Mouse (Mus musculus) heart, embryonic 12.5 days (tissue): ENCODE results near the gene Rassf3. TPM values are rescaled to one million over a fixed set of nuclear protein-coding genes. Genes with fewer than 3 reads are reported as not detected.

Experiments
- ATAC-seq: fragments of 200-750 bp; cut with Nextera tagmentation; 2 replicates; pipeline ENCODE4 v1.8.0; 2017; ENCODE audit warnings: moderate TSS enrichment, moderate library complexity; ENCODE audit not compliant: insufficient number of reproducible peaks, low FRiP score
- H3K27ac ChIP-seq: fragments of 300-500 bp; sonication (generic); 2 replicates; pipeline ENCODE4 v1.5.1; 2016; ENCODE audit warnings: mild to moderate bottlenecking, moderate library complexity; ENCODE audit not compliant: poor library complexity, severe bottlenecking
- H3K27me3 ChIP-seq: fragments of 300-500 bp; sonication (generic); replicated peaks from 2 replicates; pipeline ENCODE4 v1.6.1; 2016; ENCODE audit warnings: mild to moderate bottlenecking, moderate library complexity
- H3K36me3 ChIP-seq: fragments of 300-500 bp; sonication (generic); 2 replicates; pipeline ENCODE4 v1.6.1; 2016; ENCODE audit warnings: mild to moderate bottlenecking, moderate library complexity
- H3K4me1 ChIP-seq: fragments of 300-500 bp; sonication (generic); replicated peaks from 2 replicates; pipeline ENCODE4 v1.6.1; 2016; ENCODE audit warnings: mild to moderate bottlenecking
- H3K4me2 ChIP-seq: fragments of 300-500 bp; sonication (generic); 2 replicates; pipeline ENCODE4 v1.6.1; 2016; ENCODE audit warnings: mild to moderate bottlenecking, moderate library complexity
- H3K4me3 ChIP-seq: fragments of 300-500 bp; sonication (generic); 2 replicates; pipeline ENCODE4 v1.5.1; 2016; ENCODE audit warnings: mild to moderate bottlenecking
- H3K9ac ChIP-seq: fragments of 300-500 bp; sonication (generic); 2 replicates; pipeline ENCODE4 v1.6.1; 2016; ENCODE audit warnings: mild to moderate bottlenecking, moderate library complexity
- H3K9me3 ChIP-seq: fragments of 300-500 bp; sonication (generic); replicated peaks from 2 replicates; pipeline ENCODE4 v1.6.1; 2016; ENCODE audit warnings: mild to moderate bottlenecking, moderate library complexity
- WGBS: fragments of 180-500 bp; shearing (Covaris S2); methylation state at CpG from one replicate; pipeline ENCODE4 v1.1.7; 2016; 5-methylcytosine and 5-hydroxymethylcytosine counted together
- polyA plus RNA-seq: library from polyadenylated mRNA; unstranded; fragments of >200 nt; fragmentation: Nextera tagmentation; extraction: Ambion mirVana; gene quantifications from 2 replicates; pipeline ENCODE4 v1.2.1, GENCODE M21; 2016

Rassf3 gene
- polyA plus RNA-seq, 1 experiment from 2014 or later = 27.0 TPM

GRCm38 (mm10) chr10:121363201-121363600 is 112.9 kb downstream of the Rassf3 start:
- 78% methylated on average over 8 of the region's 8 CpGs for WGBS
- Histone ChIP-seq H3K9me3 (no peaks in the 10 kb centered on the region), H3K9ac (no peak overlapping the region), H3K36me3 (peaks cover 3% of the 10 kb centered on the region; the same call in 1 of the 2 replicates), H3K4me1 (peaks cover 19% of the 10 kb centered on the region), H3K27ac (no peak overlapping the region), H3K27me3 (no peaks in the 10 kb centered on the region), H3K4me2 (no peak overlapping the region), H3K4me3 (no peak overlapping the region)
- ATAC-seq = no peak

DNA sequence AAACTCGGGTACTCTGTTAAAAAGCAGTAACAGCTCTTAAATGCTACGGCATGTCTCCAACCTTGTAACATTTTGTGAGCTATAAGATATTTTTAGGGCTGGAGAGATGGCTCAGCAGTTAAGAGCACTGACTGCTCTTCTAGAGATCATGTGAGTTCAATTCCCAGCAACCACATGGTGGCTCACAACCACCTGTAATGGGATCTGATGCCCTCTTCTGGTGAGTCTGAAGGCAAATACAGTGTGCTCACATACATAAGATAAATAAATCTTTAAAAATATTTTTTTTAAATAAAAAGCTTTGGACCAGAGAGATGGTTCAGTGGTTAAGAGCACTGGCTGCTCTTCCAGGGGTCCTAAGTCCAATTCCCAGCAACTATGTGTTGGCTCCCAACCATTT is 115.8 kb downstream of the Rassf3 start:
- Histone ChIP-seq H3K9ac (no peak overlapping the region), H3K36me3 (no peaks in the 10 kb centered on the region), H3K27me3 (no peaks in the 10 kb centered on the region), H3K4me1 (peaks cover 5% of the 10 kb centered on the region), H3K9me3 (no peaks in the 10 kb centered on the region), H3K4me3 (no peak overlapping the region), H3K27ac (no peak overlapping the region), H3K4me2 (no peak overlapping the region)
- WGBS = 78% methylated on average over 2 of the region's 2 CpGs
- ATAC-seq = no peak

Other genes with a start within 250 kb of the Rassf3 start
- 1.3 and 1.4 TPM in 2 replicates for gene Tbc1d30, start 125.1 kb downstream of the Rassf3 start, polyA plus RNA-seq
- 40.2 and 40.3 TPM in 2 replicates for gene Gns, start 111.3 kb downstream of the Rassf3 start, polyA plus RNA-seq
- gene Tbk1, start 110.4 kb upstream of the Rassf3 start, polyA plus RNA-seq = 23.9 and 27.7 TPM in 2 replicates
- gene Xpot, start 150.0 kb upstream of the Rassf3 start, polyA plus RNA-seq = 43.7 and 47.6 TPM in 2 replicates
- 0.09 TPM in 1 of 2 replicates, not detected in the other for gene D930020B18Rik, start 165.2 kb upstream of the Rassf3 start, polyA plus RNA-seq